Mouse (Mus musculus): ENCODE results near the gene C1ql3. TPM values are rescaled to one million over a fixed set of nuclear protein-coding genes. Genes with fewer than 3 reads are reported as not detected.

The C1ql3 gene
- polyA plus RNA-seq, 1 experiment from 2014 or later, result 2.3 TPM

GRCm38 (mm10) chr2:13009261-13009972, 2.2 kb downstream of the C1ql3 start:
- WGBS, result 8% methylated on average over 18 of the region's 18 CpGs
- Histone ChIP-seq H3K36me3 (replicated peaks) (no peaks in the 10 kb centered on the region), H3K4me2 (peak overlapping the region; percentile 96), H3K4me1 (peaks cover 29% of the 10 kb centered on the region), H3K4me3 (peak overlapping the region; percentile 48), H3K9ac (peak overlapping the region; percentile 31), H3K27me3 (replicated peaks) (peaks cover 32% of the 10 kb centered on the region), H3K27ac (peak overlapping the region; percentile 17; the same call in 1 of the 2 replicates), H3K9me3 (no peaks in the 10 kb centered on the region)
- peak; percentile 38; the same call in 1 of the 2 replicates for ATAC-seq (replicated peaks)

- Histone ChIP-seq H3K4me3 (no peak overlapping the region), H3K9ac (no peak overlapping the region), H3K27ac (no peak overlapping the region), H3K27me3 (replicated peaks) (peaks cover 28% of the 10 kb centered on the region), H3K36me3 (replicated peaks) (no peaks in the 10 kb centered on the region), H3K9me3 (no peaks in the 10 kb centered on the region), H3K4me2 (no peak overlapping the region), H3K4me1 (peaks cover 29% of the 10 kb centered on the region)
- ATAC-seq (replicated peaks), result no peak
- 68% methylated on average over 1 of the region's 1 CpGs for WGBS
These were observed 3.2 kb downstream of the C1ql3 start for GRCm38 (mm10) chr2:13008433-13008832.

- WGBS, result 63% methylated on average over 2 of the region's 2 CpGs
These were observed 11.6 kb downstream of the C1ql3 start for GRCm38 (mm10) chr2:13000026-13000425.

GRCm38 (mm10) chr2:12984901-12985732, 26.5 kb downstream of the C1ql3 start:
- H3K4me1 ChIP-seq, result no peaks in the 10 kb centered on the region
- no peaks in the 10 kb centered on the region for H3K27me3 ChIP-seq (replicated peaks)
- no peak overlapping the region for H3K9ac ChIP-seq
- no peak overlapping the region for H3K4me3 ChIP-seq
- H3K4me2 ChIP-seq, result no peak overlapping the region
- 73% methylated on average over 4 of the region's 4 CpGs for WGBS
- H3K36me3 ChIP-seq (replicated peaks), result no peaks in the 10 kb centered on the region
- H3K27ac ChIP-seq, result no peak overlapping the region
- ATAC-seq (replicated peaks), result no peak
- H3K9me3 ChIP-seq, result no peaks in the 10 kb centered on the region

More at GRCm38 (mm10) chr2:13000026-13000425, 11.6 kb downstream of the C1ql3 start:
- Histone ChIP-seq H3K27ac (no peak overlapping the region), H3K27me3 (replicated peaks) (no peaks in the 10 kb centered on the region), H3K9me3 (no peaks in the 10 kb centered on the region), H3K4me3 (no peak overlapping the region), H3K9ac (no peak overlapping the region), H3K4me2 (no peak overlapping the region), H3K4me1 (no peaks in the 10 kb centered on the region), H3K36me3 (replicated peaks) (no peaks in the 10 kb centered on the region)
- ATAC-seq (replicated peaks), result no peak

- Histone ChIP-seq H3K4me2 (no peak overlapping the region), H3K27ac (no peak overlapping the region), H3K27me3 (replicated peaks) (no peaks in the 10 kb centered on the region), H3K4me3 (no peak overlapping the region), H3K9ac (no peak overlapping the region), H3K4me1 (no peaks in the 10 kb centered on the region), H3K36me3 (replicated peaks) (no peaks in the 10 kb centered on the region), H3K9me3 (no peaks in the 10 kb centered on the region)
- 75% methylated on average over 4 of the region's 4 CpGs for WGBS
- ATAC-seq (replicated peaks), result no peak
These were observed 32.8 kb downstream of the C1ql3 start for GRCm38 (mm10) chr2:12978771-12979170.

GRCm38 (mm10) chr2:12977367-12977766, 34.2 kb downstream of the C1ql3 start:
- H3K36me3 ChIP-seq (replicated peaks), result no peaks in the 10 kb centered on the region
- no peak overlapping the region for H3K4me2 ChIP-seq
- no peaks in the 10 kb centered on the region for H3K27me3 ChIP-seq (replicated peaks)
- H3K4me1 ChIP-seq, result no peaks in the 10 kb centered on the region
- no peak overlapping the region for H3K9ac ChIP-seq
- ATAC-seq (replicated peaks), result no peak
- H3K9me3 ChIP-seq, result no peaks in the 10 kb centered on the region
- no peak overlapping the region for H3K4me3 ChIP-seq
- WGBS, result 92% methylated on average over 7 of the region's 7 CpGs
- H3K27ac ChIP-seq, result no peak overlapping the region

GRCm38 (mm10) chr2:12973752-12974151, 37.9 kb downstream of the C1ql3 start:
- Histone ChIP-seq H3K9me3 (no peaks in the 10 kb centered on the region), H3K4me3 (no peak overlapping the region), H3K4me1 (no peaks in the 10 kb centered on the region), H3K4me2 (no peak overlapping the region), H3K27ac (no peak overlapping the region), H3K9ac (no peak overlapping the region), H3K27me3 (replicated peaks) (no peaks in the 10 kb centered on the region), H3K36me3 (replicated peaks) (no peaks in the 10 kb centered on the region)
- ATAC-seq (replicated peaks), result no peak
- 94% methylated on average over 2 of the region's 2 CpGs for WGBS

GRCm38 (mm10) chr2:12970049-12970724, 41.4 kb downstream of the C1ql3 start:
- 52% methylated on average over 12 of the region's 12 CpGs for WGBS
- no peak for ATAC-seq (replicated peaks)

GRCm38 (mm10) chr2:12956703-12957424, 54.7 kb downstream of the C1ql3 start:
- Histone ChIP-seq H3K27me3 (replicated peaks) (no peaks in the 10 kb centered on the region), H3K9me3 (no peaks in the 10 kb centered on the region), H3K27ac (no peak overlapping the region), H3K36me3 (replicated peaks) (no peaks in the 10 kb centered on the region), H3K4me3 (no peak overlapping the region), H3K4me1 (no peaks in the 10 kb centered on the region), H3K9ac (no peak overlapping the region), H3K4me2 (no peak overlapping the region)
- no peak for ATAC-seq (replicated peaks)

More at GRCm38 (mm10) chr2:12970049-12970724, 41.4 kb downstream of the C1ql3 start:
- H3K27me3 ChIP-seq (replicated peaks), result no peaks in the 10 kb centered on the region
- H3K27ac ChIP-seq, result no peak overlapping the region
- no peaks in the 10 kb centered on the region for H3K4me1 ChIP-seq
- no peaks in the 10 kb centered on the region for H3K9me3 ChIP-seq
- no peak overlapping the region for H3K4me2 ChIP-seq
- no peak overlapping the region for H3K9ac ChIP-seq
- no peaks in the 10 kb centered on the region for H3K36me3 ChIP-seq (replicated peaks)
- H3K4me3 ChIP-seq, result no peak overlapping the region
